Mouse (Mus musculus): ENCODE measurements at regions not wholly inside any gene's neighbourhood (a gene's known extent, or its start where the extent isn't known, plus 50 kb on each side); places are given as distances from the start of the nearest gene placed in this dataset.

DNA sequence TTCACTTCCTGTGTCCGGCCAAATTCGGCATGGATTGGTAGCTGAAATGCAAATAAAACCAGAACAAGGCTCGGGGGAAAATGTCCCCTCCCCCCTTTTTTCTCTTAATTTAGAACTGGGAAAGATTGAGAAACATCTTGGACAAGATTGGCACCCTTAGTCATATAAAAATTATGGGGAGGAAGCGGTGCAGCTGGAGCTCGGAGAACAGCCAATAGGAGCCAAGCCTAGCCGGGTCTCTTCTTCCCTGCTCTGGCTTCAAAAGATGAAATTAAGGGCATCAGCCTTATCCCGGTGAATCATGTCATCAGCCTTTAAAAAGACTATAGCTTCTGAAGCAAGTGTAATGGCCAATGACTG lies 213.3 kb upstream of the Amigo2 start:
- H3K4me3 ChIP-seq (ENCODE audit: low read length), result no peak overlapping the region
- no peak overlapping the region for H3K27ac ChIP-seq (ENCODE audit: low read length)
- H3K9ac ChIP-seq (ENCODE audit: low read depth, low read length), result no peak overlapping the region
- no peaks in the 10 kb centered on the region for H3K9me3 ChIP-seq (ENCODE audit: control insufficient read depth, low read length)
- WGBS, result 83% methylated on average over 7 of the region's 7 CpGs
- no peaks in the 10 kb centered on the region for H3K36me3 ChIP-seq (ENCODE audit: control insufficient read depth, insufficient read depth, low read length)
- H3K4me1 ChIP-seq (ENCODE audit: control insufficient read depth, insufficient read depth, low read length), result no peaks in the 10 kb centered on the region
- no peaks in the 10 kb centered on the region for H3K27me3 ChIP-seq (replicated peaks; ENCODE audit: control insufficient read depth, insufficient read depth, low read length)
- no peak overlapping the region for H3K4me2 ChIP-seq (ENCODE audit: low read depth, low read length)
- ATAC-seq, result no peak

DNA sequence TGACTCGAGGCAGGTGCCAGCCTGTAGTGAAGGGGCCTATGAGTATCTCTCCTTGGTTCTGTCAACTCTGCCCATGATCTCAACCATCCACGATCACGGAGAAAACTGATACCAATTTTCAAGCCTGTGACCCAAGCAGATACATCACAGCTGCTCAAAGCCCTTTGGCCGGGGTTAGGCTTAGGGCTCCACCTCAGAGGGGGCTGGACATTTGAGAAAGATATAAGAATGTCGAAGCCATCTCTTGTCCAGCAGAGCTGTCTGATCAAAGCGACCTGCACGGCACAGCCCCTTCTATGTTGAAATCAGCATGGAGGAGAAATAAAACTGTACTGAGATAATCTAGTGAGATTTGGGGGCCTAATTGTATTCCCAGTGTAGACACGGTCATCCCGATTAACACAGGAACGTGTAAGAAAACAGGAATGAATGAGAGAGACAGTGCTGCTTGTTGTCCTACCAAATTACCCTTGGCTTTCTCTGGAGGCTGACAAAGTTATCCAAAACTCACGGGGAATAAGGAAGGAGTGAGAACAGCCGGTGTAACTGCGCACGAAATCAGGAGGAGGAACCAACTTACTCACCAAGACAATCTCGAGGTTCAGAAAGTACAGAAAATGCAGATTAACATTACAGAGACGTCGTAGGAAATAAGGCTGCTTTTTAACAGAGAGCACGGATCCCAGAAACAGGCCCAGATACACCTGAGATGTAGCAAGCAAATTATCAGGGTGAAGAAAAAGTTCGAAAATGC lies 212.7 kb upstream of the Amigo2 start:
- no peaks in the 10 kb centered on the region for H3K9me3 ChIP-seq (ENCODE audit: control insufficient read depth, low read length)
- H3K27me3 ChIP-seq (replicated peaks; ENCODE audit: control insufficient read depth, insufficient read depth, low read length), result no peaks in the 10 kb centered on the region
- H3K4me1 ChIP-seq (ENCODE audit: control insufficient read depth, insufficient read depth, low read length), result no peaks in the 10 kb centered on the region
- H3K4me3 ChIP-seq (ENCODE audit: low read length), result no peak overlapping the region
- no peaks in the 10 kb centered on the region for H3K36me3 ChIP-seq (ENCODE audit: control insufficient read depth, insufficient read depth, low read length)
- ATAC-seq, result no peak
- H3K4me2 ChIP-seq (ENCODE audit: low read depth, low read length), result no peak overlapping the region
- 89% methylated on average over 19 of the region's 19 CpGs for WGBS
- H3K9ac ChIP-seq (ENCODE audit: low read depth, low read length), result no peak overlapping the region
- no peak overlapping the region for H3K27ac ChIP-seq (ENCODE audit: low read length)

DNA sequence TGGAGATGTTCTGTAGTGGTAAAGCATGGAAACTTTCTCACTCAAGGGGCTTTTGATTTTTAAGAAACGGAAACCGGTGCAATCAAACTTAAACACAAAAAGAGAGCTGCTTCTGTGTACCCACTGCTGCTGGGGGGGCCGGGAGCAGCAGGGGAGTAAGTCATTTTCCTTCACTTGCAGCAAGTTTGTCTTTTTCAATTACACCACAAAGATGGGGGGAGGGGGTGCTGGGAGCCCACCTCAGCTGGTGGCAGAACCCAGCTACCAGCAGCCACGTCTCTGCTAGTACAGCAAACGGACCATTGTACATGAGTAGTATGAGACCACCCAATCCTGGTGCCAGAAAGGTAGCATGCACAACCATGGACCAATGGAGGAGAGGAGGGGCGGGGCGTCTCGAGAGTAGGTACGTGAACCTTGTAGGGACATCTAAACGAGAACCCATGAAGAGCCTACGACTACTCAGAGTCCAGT lies 211.7 kb upstream of the Amigo2 start:
- Histone ChIP-seq H3K9me3 (ENCODE audit: control insufficient read depth, low read length) (no peaks in the 10 kb centered on the region), H3K36me3 (ENCODE audit: control insufficient read depth, insufficient read depth, low read length) (no peaks in the 10 kb centered on the region), H3K27me3 (replicated peaks; ENCODE audit: control insufficient read depth, insufficient read depth, low read length) (no peaks in the 10 kb centered on the region), H3K9ac (ENCODE audit: low read depth, low read length) (no peak overlapping the region), H3K4me2 (ENCODE audit: low read depth, low read length) (no peak overlapping the region), H3K4me3 (ENCODE audit: low read length) (no peak overlapping the region), H3K4me1 (ENCODE audit: control insufficient read depth, insufficient read depth, low read length) (no peaks in the 10 kb centered on the region), H3K27ac (ENCODE audit: low read length) (no peak overlapping the region)
- WGBS, result 66% methylated on average over 11 of the region's 11 CpGs
- no peak for ATAC-seq

DNA sequence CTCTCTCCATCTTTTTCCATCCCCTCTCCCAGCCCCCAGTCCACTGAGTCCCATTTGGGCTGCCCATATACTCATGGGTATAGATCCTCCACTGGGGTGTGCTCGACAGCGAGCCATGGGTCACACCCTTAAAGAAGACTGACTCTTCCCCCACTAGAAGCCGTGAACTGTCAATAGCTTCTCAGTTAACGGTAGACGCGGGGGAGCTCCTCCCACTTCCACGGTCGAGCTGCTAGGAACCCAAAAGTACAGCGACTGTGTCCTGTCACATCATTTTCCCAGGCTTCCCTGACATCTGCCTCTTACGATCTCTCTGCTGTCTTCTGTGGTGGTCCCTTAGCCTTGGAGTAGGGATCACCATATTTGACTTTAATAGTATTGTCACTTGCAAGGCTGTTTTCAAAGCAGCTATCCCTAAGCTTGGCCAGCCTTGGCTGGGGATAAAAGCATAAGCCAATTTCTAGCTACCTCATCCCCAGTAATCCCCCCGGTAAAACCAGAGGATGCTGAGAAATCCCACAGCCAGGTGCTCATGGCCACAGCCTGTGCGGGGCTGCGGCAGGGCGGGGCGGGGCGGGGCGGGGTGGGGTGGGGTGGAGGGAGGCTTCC lies 211.2 kb upstream of the Amigo2 start:
- H3K4me1 ChIP-seq (ENCODE audit: control insufficient read depth, insufficient read depth, low read length), result no peaks in the 10 kb centered on the region

DNA sequence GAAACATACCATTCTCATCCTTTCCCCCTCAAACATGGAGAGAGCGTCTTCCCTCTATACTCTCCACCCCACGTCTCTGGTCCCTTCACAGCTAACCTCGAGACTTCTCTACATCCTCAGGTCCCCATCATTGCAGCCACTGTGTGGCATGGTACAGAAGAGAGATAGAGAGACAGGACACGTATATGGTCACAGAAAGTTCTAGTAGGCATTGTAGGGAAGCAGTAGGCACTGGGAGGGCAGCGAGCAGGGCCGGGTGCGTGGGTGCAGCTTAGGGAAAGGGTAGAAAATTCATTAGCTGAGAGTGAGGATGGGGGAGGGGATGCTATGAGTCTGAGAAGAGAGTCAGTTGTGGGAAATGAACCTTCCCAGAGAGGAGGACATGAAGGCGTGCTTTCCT lies 210.4 kb upstream of the Amigo2 start:
- WGBS, result 87% methylated on average over 8 of the region's 8 CpGs
- H3K9ac ChIP-seq (ENCODE audit: low read depth, low read length), result no peak overlapping the region
- no peak overlapping the region for H3K4me2 ChIP-seq (ENCODE audit: low read depth, low read length)
- no peak overlapping the region for H3K4me3 ChIP-seq (ENCODE audit: low read length)
- H3K9me3 ChIP-seq (ENCODE audit: control insufficient read depth, low read length), result no peaks in the 10 kb centered on the region
- H3K36me3 ChIP-seq (ENCODE audit: control insufficient read depth, insufficient read depth, low read length), result no peaks in the 10 kb centered on the region
- no peaks in the 10 kb centered on the region for H3K27me3 ChIP-seq (replicated peaks; ENCODE audit: control insufficient read depth, insufficient read depth, low read length)
- H3K4me1 ChIP-seq (ENCODE audit: control insufficient read depth, insufficient read depth, low read length), result no peaks in the 10 kb centered on the region
- ATAC-seq, result no peak
- H3K27ac ChIP-seq (ENCODE audit: low read length), result no peak overlapping the region

More for the DNA sequence above, 211.2 kb upstream of the Amigo2 start:
- Histone ChIP-seq H3K9me3 (ENCODE audit: control insufficient read depth, low read length) (no peaks in the 10 kb centered on the region), H3K27me3 (replicated peaks; ENCODE audit: control insufficient read depth, insufficient read depth, low read length) (no peaks in the 10 kb centered on the region), H3K27ac (ENCODE audit: low read length) (no peak overlapping the region), H3K36me3 (ENCODE audit: control insufficient read depth, insufficient read depth, low read length) (no peaks in the 10 kb centered on the region), H3K4me3 (ENCODE audit: low read length) (no peak overlapping the region), H3K4me2 (ENCODE audit: low read depth, low read length) (no peak overlapping the region), H3K9ac (ENCODE audit: low read depth, low read length) (no peak overlapping the region)
- 41% methylated on average over 17 of the region's 17 CpGs for WGBS
- ATAC-seq, result no peak

DNA sequence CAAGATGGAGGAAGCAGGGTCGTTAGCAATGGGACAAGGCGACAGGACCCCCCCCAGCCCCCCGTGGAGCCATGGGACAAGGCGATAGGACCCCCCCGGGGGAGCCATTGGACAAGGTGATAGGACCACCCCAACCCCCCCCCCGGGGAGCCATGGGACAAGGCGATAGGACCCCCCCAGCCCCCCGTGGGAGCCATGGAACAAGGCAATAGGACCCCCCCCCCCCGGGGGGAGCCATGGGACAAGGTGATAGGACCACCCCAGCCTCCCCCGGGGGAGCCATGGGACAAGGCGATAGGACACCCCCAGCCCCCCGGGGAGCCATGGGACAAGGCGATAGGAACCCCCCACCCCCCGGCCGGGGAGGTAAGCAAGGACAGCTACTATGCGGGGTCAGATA lies 209.9 kb upstream of the Amigo2 start:
- Histone ChIP-seq H3K4me1 (ENCODE audit: control insufficient read depth, insufficient read depth, low read length) (no peaks in the 10 kb centered on the region), H3K4me2 (ENCODE audit: low read depth, low read length) (no peak overlapping the region), H3K9me3 (ENCODE audit: control insufficient read depth, low read length) (no peaks in the 10 kb centered on the region), H3K4me3 (ENCODE audit: low read length) (no peak overlapping the region), H3K9ac (ENCODE audit: low read depth, low read length) (no peak overlapping the region), H3K36me3 (ENCODE audit: control insufficient read depth, insufficient read depth, low read length) (no peaks in the 10 kb centered on the region), H3K27ac (ENCODE audit: low read length) (no peak overlapping the region), H3K27me3 (replicated peaks; ENCODE audit: control insufficient read depth, insufficient read depth, low read length) (no peaks in the 10 kb centered on the region)
- WGBS, result 91% methylated on average over 16 of the region's 16 CpGs
- no peak for ATAC-seq

DNA sequence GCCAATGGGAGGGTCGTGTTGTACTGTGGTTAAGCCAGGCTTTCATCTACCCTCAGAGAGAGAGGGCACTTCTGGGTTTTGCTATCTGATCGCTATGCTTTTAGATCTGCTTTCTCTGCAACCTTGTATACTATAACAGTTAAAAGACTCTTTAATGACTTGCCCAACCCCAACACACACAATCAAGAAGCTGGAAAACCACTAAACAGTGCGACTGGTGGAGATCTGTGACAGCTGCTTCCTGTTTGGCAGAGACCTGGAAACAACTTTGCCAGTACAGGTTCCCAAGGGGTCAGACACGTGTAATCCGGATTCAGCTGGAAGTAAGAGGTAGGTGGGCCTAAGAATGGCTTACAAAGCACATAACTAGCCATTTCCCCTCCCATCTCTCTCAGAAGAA lies 208.6 kb upstream of the Amigo2 start:
- ATAC-seq, result no peak
- Histone ChIP-seq H3K9ac (ENCODE audit: low read depth, low read length) (no peak overlapping the region), H3K36me3 (ENCODE audit: control insufficient read depth, insufficient read depth, low read length) (no peaks in the 10 kb centered on the region), H3K4me2 (ENCODE audit: low read depth, low read length) (no peak overlapping the region), H3K27me3 (replicated peaks; ENCODE audit: control insufficient read depth, insufficient read depth, low read length) (no peaks in the 10 kb centered on the region), H3K9me3 (ENCODE audit: control insufficient read depth, low read length) (no peaks in the 10 kb centered on the region), H3K4me1 (ENCODE audit: control insufficient read depth, insufficient read depth, low read length) (no peaks in the 10 kb centered on the region), H3K4me3 (ENCODE audit: low read length) (no peak overlapping the region), H3K27ac (ENCODE audit: low read length) (no peak overlapping the region)
- WGBS, result 46% methylated on average over 5 of the region's 5 CpGs

DNA sequence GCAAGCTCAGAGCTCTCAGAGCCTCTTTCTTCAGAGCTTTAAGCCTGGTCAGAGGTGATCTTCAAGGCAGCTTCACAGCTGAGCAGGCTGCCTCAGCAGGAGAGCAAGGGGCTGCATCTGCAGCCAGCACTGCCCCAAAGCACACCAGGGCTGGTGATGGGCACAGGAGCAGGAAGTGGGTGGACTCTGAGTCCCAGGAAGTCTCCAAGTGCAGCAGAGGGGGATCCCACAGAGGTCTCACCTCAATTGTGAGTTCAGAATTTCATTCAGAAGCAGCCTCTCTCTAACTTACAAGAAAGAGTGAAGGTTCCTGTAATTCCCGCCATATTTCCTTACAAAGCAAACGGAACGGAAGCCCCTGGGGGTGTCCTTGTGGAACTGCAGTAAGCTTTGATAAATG lies 202.6 kb upstream of the Amigo2 start:
- no peak overlapping the region for H3K9ac ChIP-seq (ENCODE audit: low read depth, low read length)
- H3K36me3 ChIP-seq (ENCODE audit: control insufficient read depth, insufficient read depth, low read length), result no peaks in the 10 kb centered on the region
- H3K4me1 ChIP-seq (ENCODE audit: control insufficient read depth, insufficient read depth, low read length), result no peaks in the 10 kb centered on the region
- H3K27ac ChIP-seq (ENCODE audit: low read length), result no peak overlapping the region
- ATAC-seq, result no peak
- WGBS, result 83% methylated on average over 3 of the region's 3 CpGs
- H3K9me3 ChIP-seq (ENCODE audit: control insufficient read depth, low read length), result no peaks in the 10 kb centered on the region
- H3K27me3 ChIP-seq (replicated peaks; ENCODE audit: control insufficient read depth, insufficient read depth, low read length), result no peaks in the 10 kb centered on the region
- no peak overlapping the region for H3K4me3 ChIP-seq (ENCODE audit: low read length)
- no peak overlapping the region for H3K4me2 ChIP-seq (ENCODE audit: low read depth, low read length)

DNA sequence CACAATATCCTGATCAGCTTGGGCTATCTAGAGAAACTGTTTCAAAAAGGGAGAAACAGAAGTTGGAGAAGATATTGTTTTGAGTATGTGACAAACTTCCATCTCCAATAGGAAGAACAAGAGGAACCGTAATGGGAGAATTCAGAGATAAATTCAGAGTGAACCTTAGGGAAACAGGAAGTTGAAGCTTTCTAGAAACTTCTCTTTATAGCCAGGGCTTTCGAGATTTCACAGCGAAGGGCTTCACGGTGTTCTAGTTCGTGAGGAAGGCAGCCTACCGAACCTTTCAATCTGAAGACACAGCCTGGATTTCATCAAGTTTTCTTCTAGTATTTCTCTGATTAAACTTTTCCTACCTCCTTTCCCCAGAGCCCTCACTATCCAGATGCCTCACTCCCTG lies 201.9 kb upstream of the Amigo2 start:
- Histone ChIP-seq H3K27ac (ENCODE audit: low read length) (no peak overlapping the region), H3K9me3 (ENCODE audit: control insufficient read depth, low read length) (no peaks in the 10 kb centered on the region), H3K27me3 (replicated peaks; ENCODE audit: control insufficient read depth, insufficient read depth, low read length) (no peaks in the 10 kb centered on the region), H3K4me2 (ENCODE audit: low read depth, low read length) (no peak overlapping the region), H3K36me3 (ENCODE audit: control insufficient read depth, insufficient read depth, low read length) (no peaks in the 10 kb centered on the region), H3K9ac (ENCODE audit: low read depth, low read length) (no peak overlapping the region), H3K4me1 (ENCODE audit: control insufficient read depth, insufficient read depth, low read length) (no peaks in the 10 kb centered on the region), H3K4me3 (ENCODE audit: low read length) (no peak overlapping the region)
- no peak for ATAC-seq
- 79% methylated on average over 6 of the region's 6 CpGs for WGBS
